Mouse (Mus musculus) lung, postnatal 36 days (tissue): ENCODE results near the gene Cabp4.
"Not testable (repeated sequence)": the region's sequence is repeated elsewhere in the genome, so short reads cannot be mapped to it uniquely, and the experiment has no call there.

Experiments used
- DNase-seq: peaks from one replicate; pipeline ENCODE4 v3.0.0; 2022; ENCODE audit warnings: mixed read lengths

The Cabp4 gene

GRCm38 (mm10) chr19:4122411-4123370 is 21.1 kb downstream of the Cabp4 start:
- DNase-seq: no peak

GRCm38 (mm10) chr19:4121896-4122295 is 21.9 kb downstream of the Cabp4 start:
- DNase-seq: not testable (repeated sequence)

- DNase-seq: peak; percentile 100
Observed at GRCm38 (mm10) chr19:4121097-4121805, 22.6 kb downstream of the Cabp4 start.

- DNase-seq: no peak
Observed at GRCm38 (mm10) chr19:4120496-4120895, 23.3 kb downstream of the Cabp4 start.

GRCm38 (mm10) chr19:4119716-4120487 is 23.9 kb downstream of the Cabp4 start:
- no peak for DNase-seq

GRCm38 (mm10) chr19:4118350-4118749 is 25.5 kb downstream of the Cabp4 start:
- DNase-seq: no peak

- DNase-seq: no peak
Observed at GRCm38 (mm10) chr19:4117006-4117405, 26.8 kb downstream of the Cabp4 start.

GRCm38 (mm10) chr19:4115816-4116215 is 28.0 kb downstream of the Cabp4 start:
- no peak for DNase-seq

- no peak for DNase-seq
Observed at GRCm38 (mm10) chr19:4115144-4115543, 28.7 kb downstream of the Cabp4 start.

- DNase-seq: no peak
Observed at GRCm38 (mm10) chr19:4114551-4114950, 29.3 kb downstream of the Cabp4 start.

GRCm38 (mm10) chr19:4113806-4114230 is 30.0 kb downstream of the Cabp4 start:
- peak; percentile 60 for DNase-seq

- DNase-seq: peak; percentile 84
Observed at GRCm38 (mm10) chr19:4113186-4113805, 30.5 kb downstream of the Cabp4 start.

GRCm38 (mm10) chr19:4112063-4112960 is 31.5 kb downstream of the Cabp4 start:
- DNase-seq: peak; percentile 52

GRCm38 (mm10) chr19:4108535-4108934 is 35.3 kb downstream of the Cabp4 start:
- DNase-seq: no peak

- no peak for DNase-seq
Observed at GRCm38 (mm10) chr19:4106654-4107053, 37.2 kb downstream of the Cabp4 start.

- no peak for DNase-seq
Observed at GRCm38 (mm10) chr19:4104675-4105194, 39.1 kb downstream of the Cabp4 start.

- DNase-seq: no peak
Observed at GRCm38 (mm10) chr19:4103792-4104191, 40.0 kb downstream of the Cabp4 start.

GRCm38 (mm10) chr19:4103294-4103693 is 40.5 kb downstream of the Cabp4 start:
- no peak for DNase-seq

GRCm38 (mm10) chr19:4102626-4103025 is 41.2 kb downstream of the Cabp4 start:
- no peak for DNase-seq

GRCm38 (mm10) chr19:4102049-4102448 is 41.8 kb downstream of the Cabp4 start:
- no peak for DNase-seq

GRCm38 (mm10) chr19:4101466-4101865 is 42.4 kb downstream of the Cabp4 start:
- DNase-seq: no peak
